Mouse (Mus musculus) monocyte, adult 2 months (primary cell): Measurements from ENCODE around the gene Col6a6.

ENCODE experiments used
- DNase-seq, 2 experiments: peaks; one replicate each; pipeline ENCODE4 v3.0.0; 2022; ENCODE audit warnings: low spot score in 2 of 2, low read depth in 1 of 2

The Col6a6 gene

GRCm38 (mm10) chr9:105803416-105803815, 24.5 kb downstream of the Col6a6 start:
- DNase-seq = no peak

DNA sequence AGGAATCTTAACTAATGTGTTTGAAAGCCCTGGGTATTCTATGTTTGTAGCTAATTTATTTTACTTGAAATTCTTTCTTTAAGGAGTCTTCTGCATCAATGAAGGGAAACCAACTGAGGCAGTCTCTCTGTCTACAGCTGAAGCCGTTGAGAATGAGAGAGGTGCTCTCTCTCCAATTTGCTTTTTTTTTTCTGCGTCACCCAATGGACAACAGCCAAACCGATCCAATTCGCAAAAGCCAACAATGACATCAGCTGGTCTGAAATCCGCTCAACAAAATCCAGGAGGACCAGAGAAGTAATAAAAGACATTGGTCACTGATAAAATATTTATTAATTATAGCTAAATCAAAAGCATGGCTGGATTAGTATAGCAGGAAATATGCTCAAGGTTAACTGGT, 26.5 kb downstream of the Col6a6 start:
- DNase-seq = no peak

DNA sequence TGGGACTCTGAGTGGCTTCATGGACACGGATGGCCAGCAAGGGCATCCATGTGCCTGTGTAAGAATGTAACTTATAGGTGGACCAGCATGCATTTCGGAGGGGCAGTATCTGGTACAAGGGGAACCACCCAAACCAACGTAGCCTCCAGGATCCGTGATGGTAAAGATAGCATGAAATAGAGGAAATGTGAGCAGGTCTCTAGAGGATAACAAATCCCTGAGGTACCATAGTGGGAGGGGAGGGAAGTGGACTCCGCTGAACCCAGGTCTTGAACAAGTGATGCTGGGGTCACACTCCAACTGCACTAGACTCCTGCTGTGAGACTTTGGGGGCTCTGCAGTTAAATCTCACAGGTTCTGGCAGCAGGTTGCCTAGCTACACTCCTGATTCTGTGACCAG, 27.7 kb downstream of the Col6a6 start:
- DNase-seq = no peak

DNA sequence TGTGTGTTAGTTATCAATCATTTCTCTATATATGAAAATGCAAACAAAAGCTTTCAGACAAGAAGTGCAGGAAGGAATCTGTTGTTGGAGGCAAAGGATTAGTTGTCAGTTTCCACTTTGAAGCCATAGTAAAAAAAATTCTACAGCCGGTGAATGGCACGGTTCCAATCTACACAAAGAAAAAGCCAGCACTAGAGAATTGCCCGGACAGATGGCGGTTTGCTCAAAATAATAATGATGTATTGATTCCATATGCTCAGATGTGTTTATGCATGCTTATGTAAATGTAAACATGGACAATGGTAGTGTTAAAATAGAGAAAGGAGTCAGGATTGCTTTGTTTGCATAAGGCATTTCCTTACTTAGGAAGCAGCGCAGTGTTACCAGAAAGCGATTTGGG, 31.8 kb downstream of the Col6a6 start:
- no peak for DNase-seq

DNA sequence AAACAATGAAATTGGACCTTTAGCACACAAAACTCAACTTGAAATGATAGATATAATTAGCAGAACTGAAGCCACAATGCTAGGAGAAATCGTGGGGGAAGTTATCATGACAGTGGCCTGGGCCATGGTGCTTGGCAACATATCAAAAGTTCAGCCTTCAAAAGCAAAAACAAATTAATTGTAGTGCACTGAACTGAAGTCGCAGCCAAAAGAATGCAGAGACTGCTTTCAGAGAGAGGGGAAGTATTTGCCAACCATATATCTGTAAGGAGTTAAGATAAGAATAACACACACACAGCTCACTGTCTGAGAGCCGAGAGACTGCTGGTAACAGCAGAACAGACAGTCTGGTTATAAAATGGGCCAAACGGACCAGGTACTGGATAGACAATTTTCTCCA, 33.0 kb downstream of the Col6a6 start:
- DNase-seq = no peak

GRCm38 (mm10) chr9:105791810-105792209, 36.1 kb downstream of the Col6a6 start:
- no peak for DNase-seq

GRCm38 (mm10) chr9:105788203-105788602, 39.8 kb downstream of the Col6a6 start:
- DNase-seq = no peak

DNA sequence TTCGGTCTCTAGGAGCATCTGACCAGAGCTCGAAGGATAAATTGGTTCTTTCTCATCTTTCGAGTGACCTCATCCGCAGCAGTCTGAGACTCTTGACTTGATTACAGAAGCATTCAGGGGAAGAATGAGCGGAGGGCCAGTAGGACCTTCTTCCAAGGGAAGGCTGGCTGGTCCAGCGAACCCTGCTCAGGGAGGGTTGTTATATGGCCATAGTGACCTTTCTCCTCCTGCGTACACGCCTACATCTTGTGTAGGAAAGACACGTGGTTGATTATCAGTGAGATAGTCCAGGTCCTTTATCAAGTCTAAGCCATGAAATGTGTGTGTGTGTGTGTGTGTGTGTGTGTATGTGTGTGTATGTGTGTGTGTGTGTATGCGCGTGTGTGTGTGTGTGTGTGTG, 40.2 kb downstream of the Col6a6 start:
- DNase-seq = no peak

GRCm38 (mm10) chr9:105784026-105784425, 43.9 kb downstream of the Col6a6 start:
- no peak for DNase-seq

DNA sequence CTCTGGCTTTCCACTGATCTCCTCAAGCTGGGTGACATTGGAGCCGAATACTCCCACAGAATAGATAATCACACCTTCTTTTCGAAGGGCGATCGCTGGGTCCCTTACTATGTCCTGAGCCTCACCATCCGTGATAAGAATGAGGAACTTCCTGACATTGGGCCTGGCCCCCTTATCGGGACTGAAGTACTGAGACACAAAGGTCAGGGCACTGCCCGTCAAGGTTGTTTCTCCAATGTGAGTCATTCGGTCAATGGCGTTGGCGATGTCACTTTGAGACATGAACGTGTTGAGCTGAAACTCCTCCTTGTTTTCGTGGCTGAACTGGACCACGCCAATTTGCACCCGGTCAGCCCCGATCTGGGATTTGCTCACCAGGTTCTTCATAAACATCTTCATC, 47.3 kb downstream of the Col6a6 start:
- no peak for DNase-seq

GRCm38 (mm10) chr9:105778741-105779140, 49.2 kb downstream of the Col6a6 start:
- no peak for DNase-seq

DNA sequence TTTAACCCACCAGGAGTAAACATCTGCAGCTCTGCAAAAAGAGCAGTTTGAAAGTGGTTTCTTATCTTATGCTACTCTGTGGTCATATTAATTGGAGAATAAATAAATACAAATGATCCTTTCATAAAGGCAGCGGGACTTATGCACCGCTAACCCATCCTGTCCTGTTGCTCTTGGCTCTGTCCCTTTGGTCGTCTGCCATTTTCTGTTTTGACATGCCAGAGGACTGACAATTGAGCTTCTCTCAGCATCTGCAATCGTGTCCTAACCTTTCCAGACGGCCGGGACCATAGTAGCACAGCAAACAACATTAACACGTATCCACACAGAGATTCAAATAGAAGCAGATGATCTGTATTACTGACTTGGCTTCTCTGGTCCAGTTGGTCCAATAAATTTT, 53.1 kb downstream of the Col6a6 start:
- no peak for DNase-seq

GRCm38 (mm10) chr9:105774321-105774720, 53.6 kb downstream of the Col6a6 start:
- no peak for DNase-seq

- DNase-seq = no peak
These were observed 56.6 kb downstream of the Col6a6 start for GRCm38 (mm10) chr9:105771380-105771779.

DNA sequence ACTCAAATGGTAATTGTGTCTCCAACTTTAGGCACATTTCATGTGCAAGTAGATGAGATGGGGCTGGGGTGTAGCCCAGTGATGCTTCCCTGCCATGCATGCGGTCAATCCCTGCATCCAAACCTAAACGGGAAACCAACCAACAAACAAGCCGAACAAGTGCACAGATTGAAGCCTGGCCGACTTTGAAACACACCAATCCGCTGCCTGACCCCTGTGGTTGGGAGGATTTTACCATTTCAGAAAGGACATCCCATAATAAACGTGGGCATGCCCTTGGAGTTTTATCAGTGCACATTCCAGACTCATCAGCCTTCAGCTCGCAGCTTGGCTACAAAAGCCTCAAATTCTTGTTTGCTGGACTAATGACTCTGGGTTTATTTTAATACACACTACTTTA, 57.3 kb downstream of the Col6a6 start:
- DNase-seq = no peak

DNA sequence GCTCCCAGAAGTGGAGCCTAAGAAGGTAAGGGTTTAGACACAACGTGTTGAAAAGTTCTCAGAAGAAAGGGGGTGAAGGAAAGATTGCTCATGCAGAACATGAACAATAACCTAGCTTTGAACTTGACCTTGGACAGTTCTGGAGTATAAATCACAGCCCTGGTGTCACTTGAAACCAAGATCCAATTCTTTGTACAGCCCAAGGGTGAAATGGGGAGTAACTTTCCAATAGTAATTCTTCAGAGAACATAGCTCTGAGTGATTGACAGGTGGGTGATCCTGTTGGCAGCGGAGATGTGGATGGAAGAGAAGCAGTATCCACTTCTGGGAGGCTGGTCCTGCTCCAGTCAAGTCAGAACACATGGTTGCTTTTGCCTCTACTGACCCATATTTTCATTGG, 62.1 kb downstream of the Col6a6 start:
- DNase-seq = no peak

DNA sequence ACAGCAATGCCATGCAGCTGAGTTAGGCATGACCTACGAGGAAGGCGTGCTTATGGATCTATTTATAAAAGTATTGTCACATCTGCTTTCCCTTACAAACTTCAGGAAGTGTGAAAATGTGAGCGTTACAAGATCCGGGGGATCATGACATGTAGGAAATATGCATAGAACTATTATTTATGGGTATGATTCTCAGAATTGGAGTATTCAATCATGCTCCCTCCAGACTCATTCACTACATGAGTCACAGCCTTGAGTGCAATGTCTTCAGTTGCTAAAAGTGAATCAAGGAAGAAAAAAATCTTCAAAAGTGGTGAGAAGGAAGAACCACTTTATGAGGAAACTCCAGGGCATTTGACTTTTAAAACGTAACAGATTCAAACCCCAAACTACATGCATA, 63.3 kb downstream of the Col6a6 start:
- DNase-seq = no peak

DNA sequence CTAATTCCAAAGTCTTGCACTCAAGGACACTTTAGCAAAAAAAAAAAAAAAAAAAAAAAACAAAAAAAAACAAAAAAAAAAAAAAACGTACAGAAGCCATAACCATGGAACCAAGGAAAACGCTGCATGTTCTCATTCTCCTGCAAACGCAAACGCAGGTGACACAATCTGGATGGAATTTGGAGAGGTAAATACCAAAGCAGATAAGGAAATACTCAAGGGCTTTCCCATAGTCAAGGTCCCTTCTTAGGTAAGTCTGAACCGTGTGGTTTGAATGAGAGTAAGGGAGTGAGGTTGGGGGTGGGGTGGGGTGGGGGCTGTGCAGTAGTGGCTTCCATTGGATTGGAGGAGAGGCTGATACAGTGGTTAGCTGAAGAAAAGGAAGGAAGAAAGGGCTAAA, 63.8 kb downstream of the Col6a6 start:
- DNase-seq = no peak

DNA sequence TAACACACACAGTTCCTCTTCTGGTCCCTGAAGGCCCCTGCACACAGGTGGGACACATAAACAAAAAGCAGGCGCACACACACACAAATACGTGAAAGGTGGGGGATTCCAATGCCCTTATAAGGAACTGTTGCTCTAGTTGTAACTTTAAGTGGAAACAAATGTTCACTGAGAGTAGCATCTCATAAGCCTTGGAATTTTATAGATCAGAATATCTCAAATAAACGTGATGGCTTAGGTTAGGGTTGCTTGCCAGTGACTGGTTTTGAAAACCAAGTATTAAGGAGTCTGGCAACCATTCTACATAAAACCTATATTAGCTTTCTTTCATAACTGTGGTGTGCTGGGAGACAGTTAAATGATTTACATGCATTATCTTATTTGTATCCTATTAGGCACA, 64.3 kb downstream of the Col6a6 start:
- no peak for DNase-seq

DNA sequence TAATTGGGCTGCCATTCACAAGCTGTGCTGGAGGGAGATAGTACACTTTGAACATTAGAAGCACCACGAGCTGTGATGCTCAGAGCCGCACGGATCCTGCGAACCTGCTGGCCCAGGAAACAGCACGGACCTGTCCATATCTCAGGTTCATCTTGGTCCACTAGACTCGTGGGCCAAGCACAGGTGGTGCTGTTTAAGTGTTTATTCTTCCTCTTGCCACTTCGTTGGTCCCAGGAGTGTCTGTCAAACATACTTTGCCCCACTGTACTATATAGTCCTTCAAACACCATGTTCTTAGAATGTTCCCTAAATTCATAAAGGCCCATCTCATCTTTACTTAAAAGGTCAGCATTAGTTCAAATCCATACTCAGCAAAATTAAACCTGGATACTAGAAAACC, 65.7 kb downstream of the Col6a6 start:
- no peak for DNase-seq

GRCm38 (mm10) chr9:105758861-105759260, 69.1 kb downstream of the Col6a6 start:
- peak; percentile 17 to 35 for DNase-seq

DNA sequence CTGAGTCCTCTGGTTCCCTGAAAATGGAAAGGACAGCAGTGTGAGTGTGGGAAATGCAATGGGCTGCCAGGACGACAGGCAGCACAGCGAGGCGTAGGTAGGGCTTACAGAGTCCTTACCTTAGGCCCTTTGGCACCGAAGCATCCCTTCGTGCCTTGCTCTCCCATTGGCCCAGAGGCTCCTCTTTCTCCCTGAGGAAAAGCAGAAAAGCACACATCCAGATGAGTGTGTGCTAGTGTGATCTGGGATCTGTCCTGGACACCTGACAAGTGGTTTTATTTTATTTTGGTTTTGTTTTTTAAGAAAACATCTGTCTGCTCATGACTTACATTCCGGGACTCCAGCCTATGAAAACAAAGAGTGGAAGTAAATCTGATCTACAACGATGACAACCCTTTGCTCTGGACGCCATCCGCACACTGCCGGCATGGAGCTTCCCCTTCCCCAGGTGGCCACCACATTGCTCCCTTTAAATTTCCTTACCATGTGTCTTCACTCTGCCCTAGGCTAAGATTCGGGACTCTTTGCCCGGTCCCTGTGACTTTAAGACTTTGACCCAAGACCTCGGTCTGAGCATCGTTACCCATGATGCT, 69.7 kb downstream of the Col6a6 start:
- DNase-seq = no peak

- DNase-seq = no peak
These were observed 73.7 kb downstream of the Col6a6 start for GRCm38 (mm10) chr9:105754256-105754655.

- DNase-seq = no peak
These were observed 82.1 kb downstream of the Col6a6 start for GRCm38 (mm10) chr9:105745861-105746260.
